Mouse (Mus musculus) C2C12 (cell line): Measurements from ENCODE around the gene Slc38a10.

Experiments used
- CTCF ChIP-seq: IDR thresholded peaks from one replicate; pipeline ENCODE4 v1.5.1; 2011; ENCODE audit not compliant: control insufficient read depth, insufficient read depth, insufficient read length
- MAX ChIP-seq: IDR thresholded peaks from one replicate; pipeline ENCODE4 v1.6.1; 2011; ENCODE audit warnings: mild to moderate bottlenecking, control low read depth
- MYOG ChIP-seq: IDR thresholded peaks from one replicate; pipeline ENCODE4 v1.6.1; 2011; ENCODE audit not compliant: control insufficient read depth, insufficient read length; ENCODE audit errors: extremely low read depth
- USF1 ChIP-seq: IDR thresholded peaks from one replicate; pipeline ENCODE4 v1.6.1; 2011; ENCODE audit warnings: low read depth, mild to moderate bottlenecking, control low read depth, moderate library complexity

- TF ChIP-seq CTCF (no peak), MAX (no peak), USF1 (no peak), MYOG (no peak)
These were observed 87.8 kb downstream of the Slc38a10 start for GRCm38 (mm10) chr11:120063326-120063725.
